Mouse (Mus musculus) T-helper 1 cell (primary cell): ENCODE results near the gene Tbc1d9b.

Experiments used
- in situ Hi-C: fragments of 300-600 bp; cut with MboI, MseI; formaldehyde crosslinking; loops from one replicate; pipeline ENCODE4 v1.15.1; 2025; ENCODE audit warnings: high pct_unique_total_duplicates

Gene Tbc1d9b

GRCm38 (mm10) chr11:50176351-50176750 lies 45.2 kb downstream of the Tbc1d9b start:
- in situ Hi-C loops = loop anchor here (10.0 kb wide), 1 partner anchor 708 kb away; the partner anchor contains the start of gene Zfp454

- in situ Hi-C loops = loop anchor here (10.0 kb wide), 1 partner anchor 708 kb away; the partner anchor contains the start of gene Zfp454
These were observed 45.9 kb downstream of the Tbc1d9b start for GRCm38 (mm10) chr11:50177111-50177510.

GRCm38 (mm10) chr11:50178532-50179488 lies 47.6 kb downstream of the Tbc1d9b start:
- in situ Hi-C loops = loop anchor here (10.0 kb wide), 1 partner anchor 706 kb away; the partner anchor contains the start of gene Zfp454

GRCm38 (mm10) chr11:50180478-50181231 lies 49.5 kb downstream of the Tbc1d9b start:
- in situ Hi-C loops = no loop called here

GRCm38 (mm10) chr11:50182702-50183101 lies 51.5 kb downstream of the Tbc1d9b start:
- in situ Hi-C loops = no loop called here

GRCm38 (mm10) chr11:50184788-50185187 lies 53.6 kb downstream of the Tbc1d9b start:
- in situ Hi-C loops = no loop called here

DNA sequence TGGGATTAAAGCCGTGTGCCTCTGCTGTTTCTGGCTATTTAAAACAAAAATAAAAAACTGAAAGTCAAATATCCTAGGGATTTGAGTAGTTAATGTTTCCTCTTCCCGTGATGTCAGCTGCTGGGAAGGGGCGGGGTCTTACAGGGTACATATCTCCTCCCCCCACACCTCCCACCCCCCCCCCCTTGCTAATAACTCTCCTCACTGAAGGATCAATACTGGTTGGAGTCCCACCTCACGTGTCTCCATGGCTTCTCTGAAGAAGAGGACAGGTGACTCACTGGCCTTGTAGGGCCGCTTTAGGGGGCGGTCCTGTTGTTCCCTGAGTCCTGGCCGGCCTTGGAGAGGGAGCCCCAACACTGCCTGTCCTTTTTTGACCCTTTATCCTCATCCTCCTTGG lies 57.5 kb downstream of the Tbc1d9b start:
- in situ Hi-C loops = no loop called here

GRCm38 (mm10) chr11:50190362-50190761 lies 59.2 kb downstream of the Tbc1d9b start:
- in situ Hi-C loops = loop anchor here (10.0 kb wide), 1 partner anchor 996 kb away; no protein-coding TSS in a partner anchor

DNA sequence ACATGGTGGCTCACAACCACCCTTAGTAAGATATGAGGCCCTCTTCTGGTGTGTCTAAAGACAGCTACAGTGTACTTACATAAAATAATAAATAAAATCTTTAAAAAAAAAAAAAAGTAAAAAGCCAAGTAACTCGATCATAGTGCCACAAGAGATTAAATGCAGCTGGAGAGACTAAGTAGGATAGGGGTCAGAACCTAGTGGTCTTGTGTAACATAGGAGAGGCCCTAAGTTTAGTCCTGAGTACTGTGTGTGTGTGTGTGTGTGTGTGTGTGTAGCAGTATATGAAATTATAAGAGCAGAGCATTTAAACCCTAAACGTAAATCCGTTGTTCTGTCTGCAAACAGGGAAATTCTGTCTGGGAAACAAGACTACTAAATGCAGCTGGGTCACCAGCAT lies 61.1 kb downstream of the Tbc1d9b start:
- in situ Hi-C loops = loop anchor here (10.0 kb wide), 1 partner anchor 997 kb away; no protein-coding TSS in a partner anchor

DNA sequence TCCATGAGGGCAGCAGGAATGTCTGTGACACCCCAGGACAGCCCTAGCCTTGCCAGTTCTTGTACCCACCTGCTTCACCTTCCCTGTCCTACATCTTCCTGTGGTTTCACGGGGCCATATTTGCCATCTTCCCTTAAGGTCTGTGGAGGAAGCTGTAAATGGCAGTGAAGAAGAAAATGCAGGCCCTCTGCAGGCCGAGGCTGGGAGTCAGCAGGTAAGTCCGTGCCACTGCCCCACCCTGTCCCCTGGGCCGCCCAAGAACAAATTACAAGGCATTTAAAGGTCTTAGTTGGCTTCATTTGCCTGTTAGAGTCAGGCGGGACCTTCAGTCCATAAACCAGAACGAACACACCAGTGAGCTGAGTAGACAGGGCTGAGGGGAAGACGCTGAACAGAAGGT lies 62.9 kb downstream of the Tbc1d9b start:
- in situ Hi-C loops = loop anchor here (10.0 kb wide), 1 partner anchor 999 kb away; no protein-coding TSS in a partner anchor

DNA sequence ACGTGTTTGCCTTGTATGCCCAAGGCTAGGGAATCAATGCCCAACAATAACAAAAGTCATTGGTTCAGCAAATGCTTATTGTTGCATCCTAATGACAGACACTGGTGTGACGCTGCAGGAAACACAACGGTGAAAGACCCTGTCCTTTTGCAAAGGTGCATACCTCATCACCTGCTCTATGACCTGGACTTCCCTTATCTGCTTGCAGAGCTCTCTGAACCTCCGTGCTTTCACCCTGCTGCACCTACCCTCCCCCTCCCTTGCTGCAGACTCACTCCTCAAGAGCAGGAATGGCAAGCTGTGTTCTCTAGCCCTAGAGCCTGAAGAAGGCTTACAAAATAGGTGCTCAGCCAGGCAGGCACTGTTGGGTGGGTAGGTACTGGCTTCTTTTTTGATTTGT lies 63.6 kb downstream of the Tbc1d9b start:
- in situ Hi-C loops = loop anchor here (10.0 kb wide), 1 partner anchor 1000 kb away; no protein-coding TSS in a partner anchor

DNA sequence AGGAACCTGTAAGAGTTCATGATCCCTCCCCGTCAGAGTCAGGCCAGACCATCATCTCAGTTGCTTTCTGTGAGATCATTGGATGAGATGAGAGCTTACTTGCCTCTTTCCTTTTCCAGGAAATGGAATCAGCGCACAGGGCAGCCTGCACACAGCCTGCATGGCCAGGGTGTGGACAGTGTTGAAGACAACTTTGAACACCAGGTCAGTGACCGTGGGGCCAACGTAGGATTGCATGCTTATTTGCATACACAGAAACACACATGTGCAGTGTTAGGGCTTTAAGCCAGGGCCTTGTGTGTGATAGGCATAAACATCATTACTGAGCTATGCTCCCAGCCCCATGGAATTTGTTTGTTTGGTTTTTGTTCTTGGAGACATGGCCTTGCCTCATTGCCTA lies 66.3 kb downstream of the Tbc1d9b start:
- in situ Hi-C loops = loop anchor here (10.0 kb wide), 1 partner anchor 1003 kb away; no protein-coding TSS in a partner anchor

DNA sequence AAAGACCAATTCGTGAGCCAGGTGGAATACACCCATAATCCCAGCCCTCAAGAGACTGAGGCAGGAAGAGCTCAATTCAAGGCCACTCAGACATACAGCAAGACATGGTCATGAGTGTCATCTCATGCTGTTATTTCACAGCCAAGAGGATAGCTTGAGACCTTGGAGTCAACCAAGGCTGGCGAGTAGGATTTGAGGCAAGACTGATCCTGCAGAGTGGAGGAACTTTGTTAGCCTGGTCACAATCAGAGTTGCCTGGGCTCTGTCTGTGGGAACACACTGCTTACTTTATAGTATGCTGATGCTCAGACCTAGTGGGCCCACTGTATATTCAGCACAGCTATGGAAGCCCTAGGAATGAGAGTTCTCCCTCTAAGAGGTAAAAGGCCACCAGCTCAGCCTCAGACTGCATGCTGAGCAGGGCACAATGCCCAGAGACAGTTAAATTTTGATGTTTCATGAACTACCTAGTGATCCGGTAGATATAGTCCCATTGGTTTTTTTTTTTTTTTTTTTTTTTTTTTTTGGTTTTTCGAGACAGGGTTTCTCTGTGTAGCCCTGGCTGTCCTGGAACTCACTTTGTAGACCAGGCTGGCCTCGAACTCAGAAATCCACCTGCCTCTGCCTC lies 67.1 kb downstream of the Tbc1d9b start:
- in situ Hi-C loops = loop anchor here (10.0 kb wide), 1 partner anchor 1004 kb away; no protein-coding TSS in a partner anchor

DNA sequence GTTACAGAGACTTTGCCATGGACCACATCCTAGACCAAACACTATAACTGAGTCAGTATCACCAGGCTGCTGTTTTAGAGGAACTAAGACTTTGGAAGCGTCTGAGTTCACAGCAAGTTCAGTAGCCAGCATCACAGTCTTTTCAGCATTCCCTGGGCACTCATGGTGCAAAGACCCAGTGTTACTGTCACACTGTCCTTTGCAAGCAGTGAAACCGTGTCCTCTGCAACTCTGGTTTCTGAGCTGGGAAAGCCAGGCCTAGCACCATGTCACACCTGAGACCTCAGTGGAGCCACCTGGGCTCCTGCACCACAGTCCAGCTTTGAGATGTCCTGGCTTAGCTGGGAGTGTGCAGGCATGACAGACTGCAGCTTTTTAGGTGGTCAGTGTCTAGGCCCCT lies 67.7 kb downstream of the Tbc1d9b start:
- in situ Hi-C loops = loop anchor here (10.0 kb wide), 1 partner anchor 1004 kb away; no protein-coding TSS in a partner anchor

- in situ Hi-C loops = no loop called here
These were observed 69.4 kb downstream of the Tbc1d9b start for GRCm38 (mm10) chr11:50200613-50201012.

DNA sequence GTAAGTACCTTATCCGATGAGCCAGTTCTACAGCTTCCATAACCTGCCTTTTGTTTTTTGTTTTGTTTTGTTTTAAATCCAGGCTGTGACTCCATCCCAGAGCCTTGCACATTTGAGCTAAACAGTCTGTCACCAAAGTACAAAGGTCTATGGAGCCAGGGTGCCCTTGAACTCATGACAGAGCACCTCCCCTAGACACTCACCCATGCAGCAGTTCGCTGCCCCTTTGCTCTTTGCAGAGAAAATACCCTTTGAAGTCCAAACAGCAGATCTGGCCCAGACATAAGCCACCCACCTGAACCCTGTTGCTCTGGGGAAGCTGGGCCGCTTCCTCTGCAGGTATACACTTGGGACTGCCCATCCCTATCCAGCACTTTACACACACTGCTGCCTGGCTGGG lies 70.4 kb downstream of the Tbc1d9b start:
- in situ Hi-C loops = no loop called here

DNA sequence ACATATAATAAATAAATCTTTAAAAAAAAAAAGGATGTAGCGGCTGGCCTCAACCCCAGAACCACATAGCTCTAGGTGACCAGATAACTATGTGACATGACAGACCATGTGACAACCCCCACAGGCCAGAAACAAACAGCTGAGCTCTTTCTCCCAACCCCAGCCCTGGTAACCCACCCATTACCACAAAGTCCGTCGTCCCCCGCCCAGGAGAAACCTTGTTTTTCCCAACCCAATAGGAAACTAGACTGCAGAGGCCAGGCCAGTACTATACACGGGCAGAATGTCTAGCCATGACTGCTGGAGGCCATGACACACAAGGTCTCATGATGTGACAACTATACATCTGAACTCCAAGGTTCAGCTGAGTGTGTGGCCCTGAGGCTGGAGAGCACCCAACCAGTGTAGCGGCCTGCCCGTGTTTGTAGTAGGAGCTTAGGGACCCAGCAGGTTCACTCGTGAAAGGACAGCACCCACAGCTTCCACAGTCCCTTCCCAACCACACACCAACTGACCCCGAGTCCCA lies 72.2 kb downstream of the Tbc1d9b start:
- in situ Hi-C loops = no loop called here

GRCm38 (mm10) chr11:50205434-50205833 lies 74.2 kb downstream of the Tbc1d9b start:
- in situ Hi-C loops = no loop called here

DNA sequence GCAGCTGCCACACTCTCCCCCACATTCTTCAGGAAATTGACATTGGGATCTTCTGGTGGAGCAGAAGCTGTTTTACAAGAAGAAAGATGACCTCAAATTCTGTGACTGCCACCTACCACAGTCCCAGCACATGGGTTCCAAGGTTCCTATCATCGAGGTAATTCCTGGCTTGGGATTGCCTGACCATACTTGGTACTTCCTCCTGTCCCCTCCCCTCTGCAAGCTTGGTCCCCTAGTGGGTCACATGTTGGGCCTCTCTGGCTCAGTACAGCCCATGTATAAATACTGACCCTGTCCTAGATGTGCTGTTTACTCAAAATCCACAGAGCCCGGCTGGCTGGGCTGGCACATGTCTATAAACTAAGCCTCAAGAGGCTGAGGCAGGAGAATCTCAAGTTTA lies 74.8 kb downstream of the Tbc1d9b start:
- in situ Hi-C loops = no loop called here

DNA sequence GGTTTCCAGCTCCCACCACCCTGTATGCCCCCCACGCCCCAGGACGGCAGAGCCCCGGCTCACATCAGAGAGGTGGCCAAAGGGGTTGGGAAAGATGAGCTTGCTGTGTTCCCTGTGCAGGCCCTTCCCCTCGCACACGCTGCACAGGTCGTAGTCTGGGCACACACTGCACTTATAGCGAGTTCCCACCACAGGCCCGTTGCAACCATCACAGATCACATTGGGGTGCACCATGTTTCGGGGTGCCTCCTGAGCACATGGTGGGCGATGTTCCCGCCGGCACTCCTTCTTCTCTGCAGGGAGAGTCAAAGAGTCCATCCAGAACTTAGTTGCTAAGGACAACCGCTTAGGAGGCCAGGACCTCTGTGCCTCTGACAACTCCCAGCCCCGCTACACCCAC lies 76.1 kb downstream of the Tbc1d9b start:
- in situ Hi-C loops = no loop called here

GRCm38 (mm10) chr11:50208039-50208438 lies 76.8 kb downstream of the Tbc1d9b start:
- in situ Hi-C loops = no loop called here
